Mouse (Mus musculus): ENCODE data around the gene Oas1d. TPM values are rescaled to one million over a fixed set of nuclear protein-coding genes. Genes with fewer than 3 reads are reported as not detected.
"Not testable (repeated sequence)": the region's sequence is repeated elsewhere in the genome, so short reads cannot be mapped to it uniquely, and the experiment has no call there.

Oas1d gene
- total RNA-seq (2021), result not detected
- long read RNA-seq, result 0 reads

- not testable (repeated sequence) for DNase-seq (ENCODE audit: low spot score in 2 of 2)
Measured at GRCm38 (mm10) chr5:120914204-120914603, at the start of gene Oas1d. Gene Oas1d (plus strand): TSS chr5:120914536.

- no peak for DNase-seq (ENCODE audit: low spot score in 2 of 2)
Measured at GRCm38 (mm10) chr5:120865336-120865860, 48.9 kb upstream of the Oas1d start.

- no peak for DNase-seq (ENCODE audit: low spot score in 2 of 2)
Measured at GRCm38 (mm10) chr5:120869436-120870015, 44.8 kb upstream of the Oas1d start.

GRCm38 (mm10) chr5:120870081-120870480, 44.3 kb upstream of the Oas1d start:
- no peak for DNase-seq (ENCODE audit: low spot score in 2 of 2)

DNA sequence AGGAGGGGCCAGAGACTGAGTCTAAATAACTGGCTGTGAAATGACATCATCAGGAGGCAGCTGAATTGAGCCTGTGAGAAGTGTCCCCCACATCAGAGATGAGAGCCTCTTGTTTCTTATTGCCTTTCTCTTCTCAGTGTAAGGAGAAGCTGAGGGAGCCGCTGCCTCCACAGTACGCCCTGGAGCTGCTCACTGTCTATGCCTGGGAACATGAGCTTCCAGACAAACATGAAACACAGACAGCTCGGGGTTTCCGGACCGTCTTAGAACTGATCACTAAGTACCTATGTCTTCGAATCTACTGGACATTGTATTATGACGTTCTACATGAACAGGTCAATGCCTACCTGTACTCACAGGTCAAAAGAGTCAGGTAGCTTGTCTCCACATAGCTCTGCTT, 43.6 kb upstream of the Oas1d start:
- no peak for DNase-seq (ENCODE audit: low spot score in 2 of 2)

DNA sequence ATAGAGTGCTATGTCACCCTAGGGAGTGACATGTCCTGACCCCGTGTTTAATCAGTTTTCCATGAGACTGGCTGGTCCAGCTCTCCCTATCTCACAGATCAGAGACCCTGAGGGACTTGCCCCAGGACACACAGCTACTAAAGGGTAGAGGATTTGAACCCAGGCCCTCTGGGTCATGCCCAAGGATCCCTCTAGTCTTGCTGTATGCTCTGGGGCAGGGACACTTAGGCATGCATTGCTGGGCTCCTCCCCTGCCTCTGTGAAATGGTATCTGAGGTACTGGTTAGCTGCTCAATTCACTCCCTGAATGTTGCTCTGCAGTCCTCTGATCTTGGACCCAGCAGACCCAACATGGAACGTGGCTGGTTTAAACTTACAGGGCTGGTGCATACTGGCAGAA, 42.9 kb upstream of the Oas1d start:
- DNase-seq (ENCODE audit: low spot score in 2 of 2), result no peak

GRCm38 (mm10) chr5:120876839-120877238, 37.5 kb upstream of the Oas1d start:
- not testable (repeated sequence) for DNase-seq (ENCODE audit: low spot score in 2 of 2)

GRCm38 (mm10) chr5:120877407-120877806, 36.9 kb upstream of the Oas1d start:
- not testable (repeated sequence) for DNase-seq (ENCODE audit: low spot score in 2 of 2)

GRCm38 (mm10) chr5:120878803-120879202, 35.5 kb upstream of the Oas1d start:
- DNase-seq (ENCODE audit: low spot score in 2 of 2), result not testable (repeated sequence)

DNA sequence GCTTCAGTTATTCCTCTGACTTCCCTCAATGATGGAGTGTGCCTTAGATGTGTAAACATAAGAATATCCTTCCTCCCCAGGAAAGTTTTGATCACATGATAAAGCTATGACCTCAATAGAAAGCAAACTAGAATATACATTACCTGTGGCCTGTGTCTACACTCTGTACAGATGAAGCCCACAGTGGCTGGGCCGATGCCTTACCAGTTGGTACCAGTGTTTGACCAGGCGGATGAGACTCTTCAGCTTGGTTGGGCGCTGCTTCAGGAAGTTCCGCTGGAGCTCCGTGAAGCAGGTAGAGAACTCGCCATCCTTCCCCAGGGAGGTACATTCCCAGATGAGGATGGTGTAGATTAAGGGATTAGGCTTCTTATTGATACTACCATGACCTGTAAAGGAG, 32.7 kb upstream of the Oas1d start:
- DNase-seq (ENCODE audit: low spot score in 2 of 2), result not testable (repeated sequence)

DNA sequence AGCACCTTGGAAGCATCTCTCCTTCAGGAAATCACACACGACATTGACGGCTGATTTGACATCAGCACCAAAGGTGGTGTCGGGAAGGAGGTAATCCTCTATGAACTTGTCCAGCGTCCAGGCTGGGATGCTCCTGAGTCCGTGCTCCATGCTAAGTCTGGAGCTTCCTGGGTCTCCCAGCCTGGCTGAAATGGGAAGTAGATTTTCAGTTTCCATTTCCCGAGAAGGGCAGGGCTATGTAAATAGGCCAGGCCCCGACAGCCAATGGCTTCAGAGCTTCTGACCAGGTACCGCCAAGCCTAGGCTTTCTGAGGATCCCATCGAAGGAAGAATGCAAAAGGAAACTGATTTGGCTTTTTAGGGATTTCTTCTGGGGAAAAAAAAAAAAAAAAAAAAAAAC, 26.9 kb upstream of the Oas1d start, which contains the start of gene Oas1g:
Gene Oas1g (minus strand): TSS at position 201 of the 400 bp plus-strand sequence.
- DNase-seq (ENCODE audit: low spot score in 2 of 2), result not testable (repeated sequence)

GRCm38 (mm10) chr5:120887831-120888230, 26.5 kb upstream of the Oas1d start:
- DNase-seq (ENCODE audit: low spot score in 2 of 2), result no peak

DNA sequence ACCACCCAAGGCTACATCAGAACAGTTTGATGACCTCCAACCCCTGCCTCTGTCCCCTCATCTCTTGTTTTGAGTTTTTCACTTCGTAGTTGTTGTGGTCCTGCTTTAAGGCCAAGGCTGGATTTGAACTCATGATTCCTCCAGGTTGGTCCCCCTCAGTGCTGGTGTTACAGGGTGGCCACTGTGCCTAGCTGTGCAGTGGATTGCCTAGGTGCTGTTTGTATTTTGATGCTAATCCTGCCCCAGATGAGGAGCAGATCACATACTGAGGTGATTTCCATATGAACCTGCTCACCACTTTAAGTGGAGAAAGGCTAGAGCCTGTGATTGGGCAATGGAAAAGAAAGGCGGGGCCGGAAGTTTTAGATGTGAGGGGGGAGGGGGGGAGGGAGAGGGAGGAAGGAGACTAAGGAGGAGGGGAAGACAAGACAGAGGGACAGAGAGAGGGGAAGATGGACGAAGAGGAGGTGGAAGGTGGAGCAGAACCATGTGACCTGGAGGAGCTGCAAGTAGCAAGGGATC, 26.0 kb upstream of the Oas1d start:
- not testable (repeated sequence) for DNase-seq (ENCODE audit: low spot score in 2 of 2)

GRCm38 (mm10) chr5:120890026-120890425, 24.3 kb upstream of the Oas1d start:
- no peak for DNase-seq (ENCODE audit: low spot score in 2 of 2)

- DNase-seq (ENCODE audit: low spot score in 2 of 2), result no peak
Measured at GRCm38 (mm10) chr5:120890991-120891390, 23.3 kb upstream of the Oas1d start.

DNA sequence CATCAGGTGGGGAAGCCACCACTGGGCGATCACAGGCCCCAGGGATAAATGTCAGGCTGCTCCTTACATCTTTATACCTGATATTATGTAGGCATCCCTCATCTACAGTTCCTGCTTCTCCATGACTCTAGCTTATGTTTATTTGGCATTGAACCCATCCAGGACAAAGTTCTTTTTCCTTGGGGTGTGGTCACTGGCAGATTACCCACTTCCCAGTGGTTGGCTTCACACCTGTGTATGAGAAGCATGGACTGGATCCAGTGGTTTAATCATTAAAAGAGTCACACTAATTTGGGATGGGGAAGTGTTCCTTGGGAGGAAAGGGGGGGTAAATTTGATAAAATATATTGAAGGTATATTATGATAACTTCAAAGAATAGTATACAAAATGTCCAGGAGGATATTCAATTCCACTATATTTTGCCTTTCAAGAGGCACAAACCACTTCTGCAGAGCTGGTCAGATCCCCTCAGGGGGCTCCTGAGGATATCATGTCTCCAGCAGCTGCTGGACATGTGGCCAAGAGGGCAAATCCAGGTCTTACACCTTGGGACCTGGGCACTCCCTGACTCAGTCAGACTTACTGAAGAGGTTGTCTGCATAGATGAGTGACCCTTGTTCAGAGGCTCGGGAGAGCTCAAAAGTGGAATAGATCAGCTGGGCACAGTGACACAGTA, 22.6 kb upstream of the Oas1d start:
- not testable (repeated sequence) for DNase-seq (ENCODE audit: low spot score in 2 of 2)

DNA sequence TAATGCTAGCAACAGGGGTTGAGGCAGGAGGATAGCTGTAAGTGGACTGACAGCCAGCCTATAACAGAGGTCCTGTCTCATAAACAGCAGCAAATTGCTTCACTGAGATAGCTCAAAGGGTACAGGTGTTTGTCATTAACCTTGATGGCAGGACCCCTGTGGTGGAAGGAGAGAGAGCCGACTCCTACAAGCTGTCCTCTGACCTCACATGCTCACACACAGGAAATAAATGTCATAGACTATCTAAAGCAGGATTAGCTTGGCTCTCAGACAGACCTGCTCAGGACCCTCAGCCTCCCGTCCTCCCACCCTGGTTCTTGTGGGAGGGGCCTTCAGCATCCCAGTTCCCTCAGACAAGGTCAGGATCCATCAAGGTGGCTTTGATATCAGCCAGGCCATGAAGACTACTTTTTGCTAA, 22.1 kb upstream of the Oas1d start:
- DNase-seq (ENCODE audit: low spot score in 2 of 2), result no peak

GRCm38 (mm10) chr5:120893866-120894265, 20.5 kb upstream of the Oas1d start:
- DNase-seq (ENCODE audit: low spot score in 2 of 2), result not testable (repeated sequence)

- DNase-seq (ENCODE audit: low spot score in 2 of 2), result not testable (repeated sequence)
Measured at GRCm38 (mm10) chr5:120894692-120895091, 19.6 kb upstream of the Oas1d start.

- no peak for DNase-seq (ENCODE audit: low spot score in 2 of 2)
Measured at GRCm38 (mm10) chr5:120895231-120895900, 19.0 kb upstream of the Oas1d start.

DNA sequence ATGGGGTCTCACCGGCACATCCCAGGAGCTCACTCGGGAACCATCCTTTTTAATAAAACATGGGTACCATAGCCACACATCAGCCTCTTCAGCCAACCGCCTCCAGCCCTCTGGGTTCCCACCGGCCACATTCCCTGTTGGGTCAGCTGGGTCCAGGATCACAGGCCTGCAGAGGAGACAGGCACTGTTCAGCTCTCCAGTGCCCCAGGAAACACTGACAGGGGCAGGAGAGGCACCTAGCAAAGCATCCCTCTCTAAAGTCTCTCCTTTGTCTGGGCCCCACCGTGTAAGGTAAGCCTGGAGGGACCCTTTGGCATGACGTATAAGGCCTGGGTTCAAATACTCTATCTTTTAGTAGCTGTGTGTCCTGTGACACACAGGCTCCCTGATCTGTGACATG, 16.0 kb upstream of the Oas1d start:
- DNase-seq (ENCODE audit: low spot score in 2 of 2), result no peak

DNA sequence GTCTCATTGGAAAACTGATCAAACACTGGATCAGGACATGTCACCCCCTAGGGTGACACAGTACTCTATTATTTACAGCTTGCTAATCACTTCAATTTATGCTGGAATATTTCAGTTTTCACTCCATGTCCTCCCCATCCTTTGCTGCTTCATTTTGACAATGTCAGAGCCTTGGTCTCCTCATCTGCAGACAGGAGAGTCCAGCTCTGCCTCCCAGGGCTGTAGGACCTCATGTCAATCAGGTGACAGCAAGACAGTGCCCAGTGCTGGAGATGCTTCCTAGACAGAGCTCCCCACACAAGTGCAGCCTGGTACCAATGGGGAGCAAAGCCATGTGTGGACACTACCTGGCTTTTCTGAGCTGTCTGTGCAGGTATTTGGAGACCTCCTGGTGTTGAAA, 15.6 kb upstream of the Oas1d start:
- DNase-seq (ENCODE audit: low spot score in 2 of 2), result no peak

Measured in layer of hippocampus, adult 18-20 months (tissue).